Mouse (Mus musculus): ENCODE data around the gene Sf3b2. TPM values are rescaled to one million over a fixed set of nuclear protein-coding genes. Genes with fewer than 3 reads are reported as not detected.

Gene Sf3b2
- polyA plus RNA-seq (2011; ENCODE audit: insufficient read length, low read depth, missing spikeins) = 126 and 140 TPM in 2 replicates

DNA sequence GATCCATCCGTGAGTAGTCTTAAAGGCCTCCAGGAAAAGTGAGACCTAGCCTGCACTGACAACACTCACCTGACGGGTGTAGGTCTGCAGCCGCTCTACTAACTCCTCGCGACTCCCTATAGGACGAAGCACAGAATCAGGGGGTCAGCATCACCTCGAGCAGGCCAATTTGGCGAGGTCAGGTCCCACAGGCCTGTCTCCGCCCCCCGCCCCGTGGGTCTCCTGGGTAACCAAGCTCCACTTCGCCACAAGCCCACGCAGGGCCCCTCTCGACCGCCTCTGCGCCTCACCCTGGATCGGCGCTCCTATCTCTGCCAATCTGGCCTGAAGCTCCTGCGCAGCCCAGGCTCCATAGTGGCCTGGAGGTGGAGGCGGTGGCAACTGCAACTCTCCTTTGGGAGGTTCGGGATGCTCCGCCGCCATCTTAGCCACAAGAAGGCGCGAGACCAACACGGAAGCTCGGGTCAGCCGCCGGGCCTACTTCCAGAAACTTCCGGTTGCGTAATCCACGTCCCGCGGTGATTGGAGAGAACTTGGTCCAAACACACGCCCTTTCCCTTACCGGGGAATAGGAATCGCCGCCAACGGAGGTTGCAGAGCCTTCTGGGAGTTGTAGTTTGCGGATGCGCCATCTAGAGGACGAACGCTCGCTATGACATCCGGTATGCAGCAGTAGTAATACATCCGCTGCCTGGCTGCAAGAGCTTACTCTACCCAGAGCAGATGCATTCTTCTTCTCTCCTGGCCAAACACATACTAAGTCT, at the start of gene Sf3b2:
TSS of gene Sf3b2 (minus strand) at position 484 of the 764 bp plus-strand sequence.
- no peaks in the 10 kb centered on the region for H3K4me1 ChIP-seq (ENCODE audit: control insufficient read depth, insufficient read depth, low read length)
- peak within 1 kb of the TSS; percentile 79 for H3K4me3 ChIP-seq (ENCODE audit: insufficient read depth, low read length)
- peak within 1 kb of the TSS; percentile 60 for H3K27ac ChIP-seq (ENCODE audit: insufficient read depth, low read length)
- TF ChIP-seq CTCF (IDR thresholded peaks at IDR 0.05; ENCODE audit: borderline replicate concordance, insufficient read depth, low read length) = peak; percentile 27; the same call in 1 of the 2 replicates
- TF ChIP-seq POLR2A (IDR thresholded peaks at IDR 0.05; ENCODE audit: low read depth, low read length) = peak; percentile 93

DNA sequence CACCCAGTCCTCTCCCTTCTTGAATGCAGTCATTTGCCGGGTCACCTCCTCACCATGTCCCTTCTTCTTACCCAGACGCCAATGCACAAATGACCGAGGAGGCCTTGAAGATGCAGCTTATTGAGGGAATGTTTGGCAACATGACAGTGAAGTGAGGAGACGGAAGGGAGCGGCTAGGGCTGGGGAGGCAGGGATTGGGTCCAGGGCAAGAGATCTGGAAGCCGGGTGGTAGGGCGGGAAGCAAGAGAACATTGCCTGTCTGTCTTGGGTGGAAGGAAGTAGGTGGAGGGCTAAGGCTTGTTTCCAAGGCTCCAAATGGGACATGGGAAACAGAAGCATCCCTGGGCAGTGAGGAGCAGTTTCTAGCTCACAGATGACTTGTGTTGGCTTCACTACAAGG, 46.1 kb upstream of the Sf3b2 start:
- peaks cover 9% of the 10 kb centered on the region for H3K4me1 ChIP-seq (ENCODE audit: control insufficient read depth, insufficient read depth, low read length)
- no peak overlapping the region for H3K4me3 ChIP-seq (ENCODE audit: insufficient read depth, low read length)
- TF ChIP-seq POLR2A (IDR thresholded peaks at IDR 0.05; ENCODE audit: low read depth, low read length) = no peak
- TF ChIP-seq CTCF (IDR thresholded peaks at IDR 0.05; ENCODE audit: borderline replicate concordance, insufficient read depth, low read length) = no peak
- H3K27ac ChIP-seq (ENCODE audit: insufficient read depth, low read length) = no peak overlapping the region

DNA sequence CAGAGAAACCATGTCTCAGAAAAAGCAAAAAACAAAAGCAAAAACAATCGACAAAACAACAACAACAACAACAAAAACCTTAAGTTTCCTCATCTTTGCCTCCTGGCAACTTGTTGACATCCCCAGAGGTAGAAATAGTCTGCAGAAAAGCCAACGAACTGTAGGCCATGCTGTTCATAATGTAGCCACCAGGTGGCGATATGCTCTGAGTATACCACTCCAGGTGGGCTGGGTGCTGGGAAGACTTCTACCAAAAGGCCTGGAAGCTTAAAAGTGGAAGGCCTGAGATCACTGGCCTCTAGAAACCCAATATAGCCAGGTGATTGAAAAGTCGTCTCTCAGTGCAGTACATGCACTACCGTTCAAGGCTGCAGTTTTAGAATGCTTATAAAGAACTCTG, 42.7 kb upstream of the Sf3b2 start:
- Histone ChIP-seq H3K4me1 (ENCODE audit: control insufficient read depth, insufficient read depth, low read length) (no peaks in the 10 kb centered on the region), H3K4me3 (ENCODE audit: insufficient read depth, low read length) (no peak overlapping the region), H3K27ac (ENCODE audit: insufficient read depth, low read length) (no peak overlapping the region)
- TF ChIP-seq POLR2A (IDR thresholded peaks at IDR 0.05; ENCODE audit: low read depth, low read length) (no peak), CTCF (IDR thresholded peaks at IDR 0.05; ENCODE audit: borderline replicate concordance, insufficient read depth, low read length) (peak; percentile 38; the same call in 1 of the 2 replicates)

DNA sequence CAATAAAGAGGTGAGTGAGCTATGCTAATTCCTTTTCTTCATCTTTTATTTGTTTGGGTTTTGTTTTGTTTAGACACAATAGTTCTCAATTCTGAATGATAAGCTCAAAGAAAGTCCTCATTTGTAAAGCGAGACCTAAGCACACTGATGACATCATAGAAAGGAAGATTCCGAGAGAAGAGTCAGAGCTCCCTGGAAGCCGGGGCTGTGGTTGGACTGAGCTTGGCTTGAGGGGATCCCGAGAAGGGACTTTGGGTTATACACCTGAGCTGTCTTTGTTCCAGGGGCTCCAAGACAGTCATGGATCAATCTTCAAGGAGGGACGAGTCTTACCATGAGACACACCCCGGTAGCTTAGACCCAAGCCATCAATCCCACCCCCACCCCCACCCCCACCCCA, 40.2 kb upstream of the Sf3b2 start, which contains the start of gene Catsper1:
TSS of gene Catsper1 (plus strand) at position 301 of the 400 bp plus-strand sequence.
- Histone ChIP-seq H3K4me3 (ENCODE audit: insufficient read depth, low read length) (no peak within 1 kb of the TSS), H3K27ac (ENCODE audit: insufficient read depth, low read length) (no peak within 1 kb of the TSS)
- no peak for TF ChIP-seq CTCF (IDR thresholded peaks at IDR 0.05; ENCODE audit: borderline replicate concordance, insufficient read depth, low read length)

DNA sequence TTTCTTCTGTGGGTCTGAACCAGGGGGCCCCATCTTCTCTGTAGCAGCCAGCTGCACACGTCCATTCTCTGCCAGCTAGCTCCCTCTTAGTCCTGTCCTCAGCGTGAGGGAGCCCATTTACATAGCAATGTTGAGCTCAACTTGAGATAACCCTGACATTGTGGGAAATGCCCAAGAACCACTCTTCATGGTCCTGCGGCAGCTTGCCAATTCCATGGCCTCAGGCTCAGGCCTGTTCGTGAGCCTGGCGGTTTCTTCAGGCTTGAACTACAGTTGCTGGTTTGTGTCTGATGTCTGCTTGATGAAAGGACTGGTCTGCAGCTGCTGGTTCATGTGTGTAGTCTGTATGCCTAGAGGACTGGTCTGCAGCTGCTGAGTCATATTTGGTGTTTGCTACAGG, 39.5 kb upstream of the Sf3b2 start:
- H3K4me1 ChIP-seq (ENCODE audit: control insufficient read depth, insufficient read depth, low read length) = no peaks in the 10 kb centered on the region
- no peak overlapping the region for H3K27ac ChIP-seq (ENCODE audit: insufficient read depth, low read length)
- TF ChIP-seq CTCF (IDR thresholded peaks at IDR 0.05; ENCODE audit: borderline replicate concordance, insufficient read depth, low read length) = no peak
- no peak for TF ChIP-seq POLR2A (IDR thresholded peaks at IDR 0.05; ENCODE audit: low read depth, low read length)
- no peak overlapping the region for H3K4me3 ChIP-seq (ENCODE audit: insufficient read depth, low read length)

More for the DNA sequence above, 40.2 kb upstream of the Sf3b2 start, which contains the start of gene Catsper1:
- no peaks in the 10 kb centered on the region for H3K4me1 ChIP-seq (ENCODE audit: control insufficient read depth, insufficient read depth, low read length)

DNA sequence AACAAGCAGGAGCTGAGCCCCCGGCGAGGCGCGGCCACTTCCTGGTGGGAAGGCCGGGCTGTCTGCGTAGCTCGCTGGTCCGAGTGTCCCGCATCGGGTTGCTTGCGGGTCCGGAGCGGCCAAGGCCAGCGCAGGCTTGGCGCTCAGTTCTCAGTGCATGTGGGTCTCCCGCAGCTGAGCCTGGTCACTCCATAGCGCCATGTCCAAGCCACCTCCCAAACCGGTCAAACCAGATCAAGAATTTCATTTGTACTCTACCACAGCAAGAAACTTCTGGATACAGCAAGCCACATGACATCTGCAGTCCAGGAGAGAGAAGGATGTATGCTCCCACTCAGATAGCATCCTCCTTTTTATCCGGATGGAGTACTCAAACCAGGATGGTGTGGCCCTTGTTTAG, 32.7 kb upstream of the Sf3b2 start:
- Histone ChIP-seq H3K4me1 (ENCODE audit: control insufficient read depth, insufficient read depth, low read length) (no peaks in the 10 kb centered on the region), H3K4me3 (ENCODE audit: insufficient read depth, low read length) (no peak overlapping the region), H3K27ac (ENCODE audit: insufficient read depth, low read length) (no peak overlapping the region)
- TF ChIP-seq POLR2A (IDR thresholded peaks at IDR 0.05; ENCODE audit: low read depth, low read length) (no peak), CTCF (IDR thresholded peaks at IDR 0.05; ENCODE audit: borderline replicate concordance, insufficient read depth, low read length) (no peak)

DNA sequence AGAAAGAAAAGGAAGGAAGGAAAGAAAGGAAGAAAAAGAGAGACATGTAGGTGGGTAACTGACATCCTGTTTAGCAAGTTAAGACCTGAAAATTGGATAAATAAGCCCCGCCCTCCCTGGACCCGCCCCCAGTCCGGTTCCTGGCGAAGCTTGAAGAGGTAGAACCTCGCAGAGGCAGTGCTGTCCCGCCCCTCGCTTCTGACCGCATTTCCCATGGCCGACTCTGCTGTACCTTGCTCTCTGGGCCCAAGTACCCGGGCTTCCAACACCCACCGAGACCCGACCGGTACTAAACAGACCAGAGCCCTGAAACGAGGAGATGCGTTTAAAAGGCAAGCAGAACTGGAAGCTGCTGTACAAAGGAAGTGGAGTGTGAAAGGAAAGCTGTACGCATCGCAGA, 28.5 kb upstream of the Sf3b2 start:
- Histone ChIP-seq H3K4me3 (ENCODE audit: insufficient read depth, low read length) (no peak overlapping the region), H3K27ac (ENCODE audit: insufficient read depth, low read length) (no peak overlapping the region), H3K4me1 (ENCODE audit: control insufficient read depth, insufficient read depth, low read length) (no peaks in the 10 kb centered on the region)
- TF ChIP-seq CTCF (IDR thresholded peaks at IDR 0.05; ENCODE audit: borderline replicate concordance, insufficient read depth, low read length) (no peak), POLR2A (IDR thresholded peaks at IDR 0.05; ENCODE audit: low read depth, low read length) (no peak)

DNA sequence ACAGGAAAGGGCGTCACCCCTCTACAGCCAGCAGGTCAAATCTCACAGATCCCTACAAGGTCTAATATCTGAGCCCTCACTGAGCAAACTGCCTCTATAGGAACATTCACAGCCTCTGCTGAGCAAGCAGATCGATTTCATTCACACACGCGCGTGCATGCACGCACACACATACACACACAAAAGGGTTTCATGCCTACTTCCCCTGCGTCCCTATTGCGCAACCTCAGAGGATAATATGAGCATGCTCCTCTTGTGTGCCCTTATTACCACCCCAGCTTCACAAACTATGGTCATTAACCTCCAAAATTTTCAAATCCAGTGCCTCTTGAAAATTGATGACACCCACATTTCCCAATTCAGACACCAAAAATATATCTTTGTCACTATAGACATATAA, 17.9 kb upstream of the Sf3b2 start:
- H3K4me1 ChIP-seq (ENCODE audit: control insufficient read depth, insufficient read depth, low read length) = no peaks in the 10 kb centered on the region
- H3K4me3 ChIP-seq (ENCODE audit: insufficient read depth, low read length) = no peak overlapping the region
- no peak overlapping the region for H3K27ac ChIP-seq (ENCODE audit: insufficient read depth, low read length)
- TF ChIP-seq POLR2A (IDR thresholded peaks at IDR 0.05; ENCODE audit: low read depth, low read length) (no peak), CTCF (IDR thresholded peaks at IDR 0.05; ENCODE audit: borderline replicate concordance, insufficient read depth, low read length) (no peak)

DNA sequence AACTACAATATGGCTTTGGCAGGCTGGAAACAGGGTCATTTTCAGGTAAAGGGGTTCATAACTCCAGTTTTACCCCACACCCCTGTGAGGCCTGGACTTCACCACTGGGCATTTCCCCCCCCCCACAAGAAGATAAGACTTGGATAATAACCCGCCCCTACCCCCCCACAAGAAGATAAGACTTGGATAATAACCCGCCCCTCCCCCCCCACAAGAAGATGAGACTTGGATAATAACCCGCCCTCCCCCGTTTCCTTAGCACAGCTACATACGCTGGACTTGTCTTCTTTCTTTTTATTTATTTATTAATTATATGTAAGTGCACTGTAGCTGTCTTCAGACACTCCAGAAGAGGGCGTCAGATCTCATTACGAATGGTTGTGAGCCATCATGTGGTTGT, 13.8 kb upstream of the Sf3b2 start:
- Histone ChIP-seq H3K4me1 (ENCODE audit: control insufficient read depth, insufficient read depth, low read length) (no peaks in the 10 kb centered on the region), H3K27ac (ENCODE audit: insufficient read depth, low read length) (no peak overlapping the region), H3K4me3 (ENCODE audit: insufficient read depth, low read length) (no peak overlapping the region)
- TF ChIP-seq CTCF (IDR thresholded peaks at IDR 0.05; ENCODE audit: borderline replicate concordance, insufficient read depth, low read length) (no peak), POLR2A (IDR thresholded peaks at IDR 0.05; ENCODE audit: low read depth, low read length) (no peak)

DNA sequence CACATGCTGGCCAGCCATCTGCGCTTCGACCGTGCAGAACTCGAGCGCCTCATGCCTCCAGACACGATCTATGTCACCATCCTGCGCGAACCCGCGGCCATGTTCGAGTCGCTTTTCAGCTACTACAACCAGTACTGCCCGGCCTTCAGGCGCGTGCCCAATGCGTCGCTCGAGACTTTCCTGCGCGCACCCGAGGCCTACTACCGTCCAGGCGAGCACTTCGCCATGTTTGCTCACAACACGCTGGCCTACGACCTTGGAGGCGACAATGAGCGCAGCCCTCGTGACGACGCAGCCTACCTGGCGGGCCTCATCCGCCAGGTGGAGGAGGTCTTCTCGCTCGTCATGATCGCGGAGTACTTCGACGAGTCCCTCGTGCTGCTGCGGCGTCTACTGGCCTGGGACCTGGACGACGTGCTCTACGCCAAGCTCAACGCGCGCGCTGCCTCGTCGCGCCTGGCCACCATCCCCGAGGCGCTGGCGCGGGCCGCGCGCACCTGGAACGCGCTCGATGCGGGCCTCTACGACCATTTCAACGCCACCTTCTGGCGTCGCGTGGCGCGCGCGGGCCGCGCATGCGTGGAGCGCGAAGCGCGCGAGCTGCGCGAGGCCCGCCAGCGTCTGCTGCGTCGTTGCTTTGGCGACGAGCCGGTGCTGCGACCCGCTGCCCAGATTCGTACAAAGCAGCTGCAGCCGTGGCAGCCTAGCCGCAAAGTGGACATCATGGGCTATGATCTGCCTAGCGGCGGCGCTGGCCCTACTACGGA, 11.9 kb upstream of the Sf3b2 start:
- Histone ChIP-seq H3K4me1 (ENCODE audit: control insufficient read depth, insufficient read depth, low read length) (no peaks in the 10 kb centered on the region), H3K27ac (ENCODE audit: insufficient read depth, low read length) (no peak overlapping the region), H3K4me3 (ENCODE audit: insufficient read depth, low read length) (no peak overlapping the region)
- TF ChIP-seq POLR2A (IDR thresholded peaks at IDR 0.05; ENCODE audit: low read depth, low read length) (no peak), CTCF (IDR thresholded peaks at IDR 0.05; ENCODE audit: borderline replicate concordance, insufficient read depth, low read length) (no peak)
